Mouse (Mus musculus) embryo, embryonic 9.5 days (tissue): ENCODE data around the gene Mycn.

ENCODE experiments used
- DNase-seq: peaks from one replicate; pipeline ENCODE4 v3.0.0-alpha.2; 2017; ENCODE audit errors: extremely low spot score

Mycn gene

DNA sequence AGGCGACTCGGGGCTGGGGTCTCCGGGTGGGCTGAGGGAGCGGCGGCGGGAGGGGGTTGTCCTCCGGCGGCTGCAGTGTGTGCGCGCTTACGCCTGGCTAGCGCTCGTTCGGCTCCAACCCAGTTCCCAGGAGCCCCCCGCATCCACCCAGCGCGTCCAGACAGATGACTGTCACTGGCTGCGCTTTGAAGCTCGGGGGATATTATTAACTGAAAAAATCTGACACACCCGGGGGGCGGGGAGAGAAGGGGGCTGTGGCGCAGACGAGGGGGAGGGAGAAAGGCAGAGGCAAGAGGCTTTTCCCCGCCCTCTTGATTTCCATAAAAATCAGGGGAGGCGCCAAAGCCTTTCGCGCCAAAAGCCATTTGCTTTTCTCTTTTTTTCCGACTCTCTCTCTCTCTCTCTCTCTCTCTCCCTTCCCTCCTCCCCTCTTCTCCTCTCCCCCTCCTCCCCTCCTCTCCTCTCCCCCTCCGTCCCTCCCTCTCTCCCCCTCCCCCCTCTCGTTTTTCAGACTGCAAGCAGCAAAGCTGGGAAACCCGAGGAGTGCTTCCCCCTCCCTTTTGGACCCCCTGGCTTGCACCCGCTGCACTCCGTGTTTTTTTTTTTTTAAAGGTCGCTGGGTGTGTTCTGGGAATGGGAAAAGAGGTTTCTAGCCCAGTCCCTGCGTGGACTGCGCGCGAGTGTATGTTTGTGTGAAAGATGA lies at the start of gene Mycn:
Gene Mycn, minus strand, starts transcription at position 254 of the 703 bp plus-strand sequence.
- DNase-seq = peak; percentile 94

DNA sequence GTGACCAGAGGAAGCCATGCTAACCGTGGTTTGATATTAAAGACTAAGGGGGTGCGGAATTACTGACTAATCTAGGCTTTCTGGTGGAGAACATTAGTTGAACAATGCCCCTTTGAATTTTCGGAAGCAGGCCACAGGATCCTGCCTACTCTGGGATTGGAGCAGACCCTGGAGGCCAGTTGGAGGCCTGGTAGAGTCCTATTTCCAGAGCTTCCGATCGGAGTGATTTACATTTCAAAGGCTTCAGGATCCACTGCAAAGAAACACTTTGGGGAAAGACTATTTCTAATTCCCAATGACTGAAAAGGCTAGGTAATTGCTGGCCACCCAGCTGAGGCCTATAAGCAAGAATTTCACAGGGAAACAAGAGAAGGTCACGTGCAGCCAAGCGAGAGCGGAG lies 45.7 kb upstream of the Mycn start:
- no peak for DNase-seq

DNA sequence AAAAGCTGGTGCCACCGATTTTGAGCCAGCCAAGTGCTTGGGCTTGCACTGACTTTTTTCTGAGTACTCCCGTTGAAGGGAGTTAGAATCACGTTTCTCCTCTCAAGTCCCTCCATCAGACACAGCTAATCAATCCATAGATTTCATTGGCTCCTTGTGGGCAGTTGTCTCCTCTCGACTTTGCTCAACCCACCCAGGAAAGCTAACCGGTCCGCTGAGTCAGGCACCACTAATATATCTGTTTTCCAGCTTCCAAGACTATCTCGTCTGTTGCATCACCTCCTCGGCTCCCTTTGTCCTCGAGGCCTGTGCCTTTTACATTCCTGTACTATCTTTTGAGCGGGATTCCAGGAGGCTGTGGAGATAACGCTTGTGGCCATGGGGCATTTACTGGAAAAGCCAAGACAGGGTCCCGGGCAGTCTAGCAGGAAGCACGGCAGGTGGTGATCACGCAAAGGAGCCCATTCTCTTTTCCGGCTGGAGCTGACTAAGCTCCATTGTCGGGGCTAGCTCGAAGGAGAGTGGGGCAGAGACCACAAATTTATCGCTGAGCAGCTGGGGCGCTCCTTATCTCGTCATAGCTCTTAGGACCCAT lies 45.0 kb upstream of the Mycn start:
- no peak for DNase-seq

- no peak for DNase-seq
These were observed 41.3 kb upstream of the Mycn start for GRCm38 (mm10) chr12:12983032-12983431.

DNA sequence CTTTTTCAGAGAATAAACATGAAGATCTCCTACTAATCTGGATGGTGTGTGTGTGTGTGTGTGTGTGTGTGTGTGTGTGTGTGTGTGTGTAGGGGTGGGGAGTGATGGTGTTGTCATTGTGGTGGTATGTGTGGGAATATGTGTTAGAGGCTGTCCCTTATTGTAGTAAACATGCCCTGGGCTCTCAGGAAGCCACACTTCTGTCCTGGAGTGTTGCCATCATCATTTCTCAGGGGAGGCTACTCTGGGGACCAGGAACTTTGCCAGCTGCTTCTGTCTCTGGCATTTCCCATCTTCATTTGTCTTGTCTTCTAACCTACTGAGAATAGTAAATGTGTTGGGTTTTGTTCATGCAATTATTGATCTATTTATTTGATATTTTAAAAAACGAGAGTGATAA lies 33.7 kb upstream of the Mycn start:
- no peak for DNase-seq

DNA sequence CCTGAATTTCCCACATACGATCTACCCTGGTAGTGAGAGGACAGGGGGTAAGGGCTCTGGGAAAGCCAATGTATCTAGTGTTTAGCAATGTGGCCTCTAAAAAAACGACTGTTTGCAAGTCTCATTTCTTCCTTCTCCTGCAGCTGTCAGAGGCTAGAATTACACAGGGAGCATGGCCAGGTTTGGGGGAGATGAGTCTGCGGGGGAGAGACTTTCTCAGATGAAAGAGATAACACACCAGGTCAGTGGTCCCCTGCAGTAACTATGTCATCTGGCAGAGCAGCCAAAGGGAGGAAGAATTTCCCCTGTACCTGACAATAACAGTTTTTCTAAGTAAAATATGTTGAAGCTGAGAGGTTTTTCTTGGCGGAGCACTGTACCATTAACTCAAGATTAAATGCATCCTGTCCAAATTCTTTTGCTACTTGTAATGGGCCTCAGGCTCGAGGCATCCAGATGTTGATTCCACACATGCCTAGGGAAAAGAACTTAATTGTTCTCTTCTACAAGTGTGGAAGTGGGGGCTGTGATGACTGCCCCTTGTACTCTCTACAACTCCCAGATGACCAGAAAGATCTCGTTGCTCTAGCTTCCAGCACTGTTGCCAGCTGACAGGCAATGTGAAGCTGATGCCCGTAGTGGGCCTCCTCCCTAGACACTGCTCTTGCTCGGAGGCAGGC lies 31.2 kb upstream of the Mycn start:
- no peak for DNase-seq

DNA sequence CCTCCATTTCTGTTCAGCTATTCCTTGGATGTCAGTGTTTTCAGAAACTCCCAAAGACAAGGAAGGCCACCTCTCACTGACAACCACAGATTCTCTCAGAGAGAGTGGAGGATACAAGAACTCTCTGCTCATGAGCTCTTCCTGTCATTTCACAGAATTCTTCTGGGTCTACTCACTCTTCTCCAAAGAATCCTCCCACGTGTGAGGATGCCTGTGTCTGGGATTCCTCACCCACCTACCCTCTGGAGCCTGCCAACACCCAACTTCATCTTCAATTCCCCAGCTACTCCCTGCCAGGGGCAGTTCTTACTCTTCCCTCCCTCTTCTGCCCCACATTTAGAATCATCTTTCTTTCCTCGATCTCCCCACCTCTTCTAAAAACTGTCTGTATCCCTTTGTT lies 26.2 kb upstream of the Mycn start:
- no peak for DNase-seq

GRCm38 (mm10) chr12:12964856-12965255 lies 23.1 kb upstream of the Mycn start:
- DNase-seq = no peak

- no peak for DNase-seq
These were observed 5.9 kb upstream of the Mycn start for GRCm38 (mm10) chr12:12947606-12948005.

DNA sequence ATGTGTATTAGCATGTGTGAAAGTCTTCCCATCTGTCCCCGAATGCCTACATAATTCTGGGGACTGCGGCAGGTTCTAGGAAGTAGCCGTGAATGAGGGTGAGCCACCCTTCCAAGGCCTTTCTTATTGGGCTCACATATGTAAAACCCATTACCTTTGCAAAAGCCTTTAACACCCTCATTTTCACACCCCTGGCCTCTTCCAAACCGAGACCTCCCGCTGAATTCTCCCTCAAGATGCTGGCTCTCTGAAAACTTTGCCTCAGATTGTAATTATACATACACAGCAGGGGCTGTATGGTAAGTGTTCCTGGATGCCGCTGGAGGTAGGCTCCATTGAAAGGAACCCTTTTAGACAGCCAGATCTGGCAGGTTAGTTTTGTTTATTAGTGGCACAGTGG lies 1.6 kb upstream of the Mycn start:
- DNase-seq = no peak

DNA sequence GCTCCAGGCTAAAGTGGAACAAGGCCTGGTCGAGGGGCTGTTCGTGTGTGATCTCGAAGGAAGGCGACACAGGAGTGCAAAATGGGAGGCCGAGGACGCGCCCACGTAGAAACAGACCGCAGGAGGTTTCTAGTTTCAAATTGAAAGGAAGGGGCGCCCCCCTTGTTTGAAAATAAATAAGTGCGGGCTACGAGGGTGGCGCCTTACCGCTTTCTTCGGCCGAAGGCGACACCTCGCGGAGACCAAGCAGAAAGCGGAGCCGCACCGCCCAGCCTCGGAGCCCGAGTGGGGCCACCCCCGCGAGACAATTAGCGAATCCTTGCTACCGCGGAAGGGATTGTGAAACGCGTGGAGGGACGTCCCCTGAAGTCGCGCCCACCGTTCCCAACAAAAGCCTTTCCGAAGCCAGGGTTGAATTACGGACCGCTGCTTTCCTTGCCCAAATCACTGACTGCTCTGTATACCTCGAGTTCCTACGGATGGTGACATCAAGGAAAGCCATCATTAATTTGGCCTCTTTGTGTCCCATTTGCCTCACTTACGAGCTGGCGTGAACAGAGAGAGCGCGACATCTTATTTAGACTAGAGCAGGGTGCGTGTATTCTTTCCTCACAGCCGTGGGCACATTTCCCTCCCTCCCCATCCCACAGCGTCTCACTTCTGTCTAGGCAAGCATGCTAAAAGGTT lies 793 bp upstream of the Mycn start:
- peak; percentile 88 for DNase-seq

GRCm38 (mm10) chr12:12941129-12941504 lies 597 bp downstream of the Mycn start:
- DNase-seq = no peak

- DNase-seq = peak; percentile 75
These were observed 1.1 kb downstream of the Mycn start for GRCm38 (mm10) chr12:12940466-12941128.

DNA sequence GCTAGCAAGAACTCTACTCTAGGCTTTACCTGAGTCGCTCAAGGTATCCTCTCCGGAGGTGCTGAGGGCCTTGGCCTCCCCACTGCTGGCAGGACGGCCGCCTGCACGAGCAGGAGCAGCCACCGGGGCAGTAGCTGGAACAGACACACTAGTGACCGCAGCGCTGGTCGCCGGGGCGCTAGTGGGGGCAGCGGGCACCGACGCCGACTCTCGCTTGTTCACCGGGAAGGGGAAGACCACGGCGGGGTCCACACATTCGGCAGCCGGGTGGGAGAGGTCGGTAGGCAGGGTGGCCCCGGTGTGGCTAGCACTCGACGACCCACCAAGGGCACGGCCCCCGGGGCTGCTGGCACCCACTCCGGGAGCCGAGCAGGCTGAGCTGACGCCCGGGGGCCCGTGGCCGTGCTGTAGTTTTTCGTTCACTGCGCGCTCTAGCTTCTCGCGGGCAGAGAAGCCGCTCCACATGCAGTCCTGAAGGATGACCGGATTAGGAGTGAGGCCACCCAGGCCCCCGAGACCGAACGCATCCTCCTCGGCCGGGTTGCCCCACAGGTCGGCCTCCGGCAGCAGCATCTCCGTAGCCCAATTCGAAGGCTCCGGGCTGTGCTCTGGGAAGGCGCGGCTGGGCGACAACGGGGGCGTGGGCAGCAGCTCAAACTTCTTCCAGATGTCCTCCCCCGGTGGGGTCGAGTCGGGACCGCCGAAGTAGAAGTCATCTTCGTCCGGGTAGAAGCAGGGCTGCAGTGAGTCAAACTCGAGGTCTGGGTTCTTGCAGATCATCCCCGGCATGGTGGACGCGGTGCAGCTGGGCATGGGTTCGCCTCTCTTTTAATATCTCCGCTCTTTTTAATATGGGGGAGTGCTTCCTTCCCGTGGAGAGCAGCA lies 1.9 kb downstream of the Mycn start:
- DNase-seq = no peak

DNA sequence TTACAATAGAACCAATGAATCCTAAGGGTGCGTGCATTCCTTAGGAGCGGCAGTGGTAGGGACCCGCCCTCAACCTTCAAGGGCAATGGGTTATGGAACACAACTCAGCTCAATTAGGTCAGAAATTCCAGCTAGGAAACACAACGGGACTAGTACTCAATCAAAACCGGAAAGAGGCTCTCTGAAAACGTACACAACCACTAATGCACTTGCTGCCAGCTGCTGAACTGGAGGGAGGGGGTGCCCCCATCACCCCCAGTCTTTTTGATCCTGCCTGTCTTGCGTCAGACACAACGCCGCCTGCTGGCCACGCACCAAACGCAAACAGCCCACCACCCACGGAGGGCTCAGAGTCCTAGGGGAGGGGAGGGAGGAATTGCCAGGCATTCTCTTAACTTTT lies 2.9 kb downstream of the Mycn start:
- DNase-seq = peak; percentile 85

GRCm38 (mm10) chr12:12938361-12938760 lies 3.4 kb downstream of the Mycn start:
- no peak for DNase-seq

DNA sequence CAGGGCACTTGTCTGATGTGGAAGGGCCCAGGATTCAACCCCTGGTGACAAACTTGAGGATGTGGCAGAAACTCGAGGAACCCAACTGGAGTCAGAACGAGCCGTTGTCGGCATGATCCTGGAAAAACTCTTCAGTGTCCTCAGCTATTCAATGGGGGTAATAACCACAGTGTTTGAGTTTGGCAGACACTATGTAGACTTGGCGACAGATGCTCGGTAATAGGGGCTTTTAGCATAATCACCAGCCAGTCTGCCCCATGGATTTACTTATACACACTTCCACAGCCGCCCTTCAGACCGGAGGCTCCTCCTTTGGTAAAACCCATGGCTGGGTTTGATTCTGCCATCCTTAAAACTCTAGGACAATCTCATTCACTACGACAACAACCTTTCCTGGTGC lies 4.0 kb downstream of the Mycn start:
- no peak for DNase-seq

DNA sequence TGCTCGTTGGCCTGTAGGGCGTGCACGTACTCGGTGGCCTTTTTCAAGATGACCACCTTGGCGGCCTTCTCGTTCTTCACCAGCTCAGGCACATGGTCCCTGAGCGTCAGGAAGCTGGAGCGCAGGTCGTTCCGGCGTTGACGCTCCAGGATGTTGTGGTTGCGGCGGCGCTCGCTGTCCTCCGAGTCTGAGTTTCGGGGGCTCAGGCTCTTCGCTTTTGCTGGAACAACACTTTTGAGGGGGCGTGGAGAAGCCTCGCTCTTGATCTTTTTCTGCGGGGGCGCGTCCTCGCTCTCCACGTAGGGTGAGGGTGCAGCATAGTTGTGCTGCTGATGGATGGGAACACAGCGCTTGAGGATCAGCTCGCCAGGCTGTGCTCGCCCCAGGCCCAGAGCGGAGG lies 4.6 kb downstream of the Mycn start:
- no peak for DNase-seq

- no peak for DNase-seq
These were observed 9.5 kb downstream of the Mycn start for GRCm38 (mm10) chr12:12932238-12932637.

DNA sequence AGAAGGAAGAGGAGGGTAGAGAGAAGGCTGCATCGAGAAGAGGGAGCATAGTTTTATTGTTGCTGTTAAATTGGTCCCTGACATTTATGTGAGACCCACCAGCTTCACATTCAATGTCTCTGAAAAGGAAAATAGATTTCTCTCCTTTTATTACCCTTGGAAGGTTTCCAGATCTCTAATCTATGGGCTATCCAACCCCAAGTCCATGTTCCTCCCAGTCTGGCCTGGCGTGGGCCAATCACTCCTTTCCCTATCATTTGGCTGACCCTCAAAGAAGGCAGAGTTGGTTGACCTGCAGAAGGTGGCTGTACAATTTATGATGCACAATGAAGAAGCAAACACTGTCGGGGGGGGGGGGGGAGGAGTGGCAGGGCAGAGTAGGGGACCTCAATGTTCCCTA lies 13.5 kb downstream of the Mycn start:
- no peak for DNase-seq

DNA sequence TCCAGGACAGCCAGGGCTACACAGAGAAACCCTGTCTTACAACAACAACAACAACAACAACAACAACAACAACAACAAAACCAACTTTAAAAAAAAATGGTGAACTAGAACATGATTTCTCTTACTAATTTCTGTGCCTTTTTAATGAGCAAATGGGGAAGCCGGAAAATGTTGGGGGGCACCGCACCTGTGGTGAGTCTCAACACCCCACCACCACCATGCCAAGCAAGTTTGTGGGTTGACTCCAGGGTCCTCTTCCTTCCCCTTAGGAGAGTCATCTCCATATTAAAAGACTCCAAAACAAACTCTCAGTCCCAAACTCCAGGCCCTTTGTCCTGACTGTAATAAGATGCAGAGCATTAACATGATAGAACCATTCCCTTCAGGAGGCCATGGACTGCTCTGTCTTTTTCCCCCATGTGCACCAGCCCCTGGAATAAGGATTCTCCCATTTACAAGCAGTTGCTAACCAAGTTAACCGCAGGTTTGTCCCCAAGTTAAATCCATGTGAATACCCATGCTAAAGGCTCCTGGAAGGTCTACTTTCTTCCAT lies 14.7 kb downstream of the Mycn start:
- no peak for DNase-seq
